Mouse (Mus musculus): ENCODE measurements at regions not wholly inside any gene's neighbourhood (a gene's known extent, or its start where the extent isn't known, plus 50 kb on each side); places are given as distances from the start of the nearest gene placed in this dataset.

GRCm38 (mm10) chr10:27927266-27927665, 147.4 kb upstream of the Ptprk start:
- Histone ChIP-seq H3K36me3 (no peaks in the 10 kb centered on the region), H3K4me1 (replicated peaks) (peaks cover 5% of the 10 kb centered on the region), H3K4me3 (no peak overlapping the region), H3K27me3 (no peaks in the 10 kb centered on the region), H3K9me3 (replicated peaks) (no peaks in the 10 kb centered on the region; the same call in 1 of the 2 replicates), H3K4me2 (no peak overlapping the region), H3K27ac (peak overlapping the region; percentile 8), H3K9ac (no peak overlapping the region)
- 30% methylated on average over 5 of the region's 5 CpGs for WGBS
- ATAC-seq (replicated peaks; ENCODE audit: insufficient number of reproducible peaks, insufficient read depth, low FRiP score, low read depth): no peak

- 73% methylated on average over 5 of the region's 5 CpGs for WGBS
Observed at GRCm38 (mm10) chr10:27942136-27942535, 132.5 kb upstream of the Ptprk start.

GRCm38 (mm10) chr10:27949127-27949526, 125.5 kb upstream of the Ptprk start:
- Histone ChIP-seq H3K27ac (no peak overlapping the region), H3K27me3 (no peaks in the 10 kb centered on the region), H3K4me2 (no peak overlapping the region), H3K4me1 (replicated peaks) (no peaks in the 10 kb centered on the region), H3K9ac (no peak overlapping the region), H3K4me3 (no peak overlapping the region), H3K36me3 (no peaks in the 10 kb centered on the region), H3K9me3 (replicated peaks) (no peaks in the 10 kb centered on the region)
- no peak for ATAC-seq (replicated peaks; ENCODE audit: insufficient number of reproducible peaks, insufficient read depth, low FRiP score, low read depth)
- 92% methylated on average over 1 of the region's 1 CpGs for WGBS

More at GRCm38 (mm10) chr10:27942136-27942535, 132.5 kb upstream of the Ptprk start:
- no peak overlapping the region for H3K9ac ChIP-seq
- H3K27me3 ChIP-seq: no peaks in the 10 kb centered on the region
- 0 out of 2 replicates have a peak, but pooled peaks cover 2% of the 10 kb centered on the region for H3K4me1 ChIP-seq (replicated peaks)
- H3K4me3 ChIP-seq: no peak overlapping the region
- no peak overlapping the region for H3K4me2 ChIP-seq
- ATAC-seq (replicated peaks; ENCODE audit: insufficient number of reproducible peaks, insufficient read depth, low FRiP score, low read depth): no peak
- H3K27ac ChIP-seq: no peak overlapping the region
- H3K9me3 ChIP-seq (replicated peaks): no peaks in the 10 kb centered on the region
- H3K36me3 ChIP-seq: no peaks in the 10 kb centered on the region

- Histone ChIP-seq H3K4me3 (no peak overlapping the region), H3K27me3 (no peaks in the 10 kb centered on the region), H3K9me3 (replicated peaks) (no peaks in the 10 kb centered on the region), H3K4me2 (no peak overlapping the region), H3K36me3 (no peaks in the 10 kb centered on the region), H3K9ac (no peak overlapping the region), H3K27ac (no peak overlapping the region), H3K4me1 (replicated peaks) (no peaks in the 10 kb centered on the region)
- WGBS: 93% methylated on average over 1 of the region's 1 CpGs
- no peak for ATAC-seq (replicated peaks; ENCODE audit: insufficient number of reproducible peaks, insufficient read depth, low FRiP score, low read depth)
Observed at GRCm38 (mm10) chr10:27968202-27968601, 106.4 kb upstream of the Ptprk start.

GRCm38 (mm10) chr10:27984047-27984446, 90.6 kb upstream of the Ptprk start:
- no peak overlapping the region for H3K4me3 ChIP-seq
- no peak overlapping the region for H3K27ac ChIP-seq
- WGBS: 90% methylated on average over 4 of the region's 4 CpGs
- no peaks in the 10 kb centered on the region for H3K9me3 ChIP-seq (replicated peaks)
- no peak for ATAC-seq (replicated peaks; ENCODE audit: insufficient number of reproducible peaks, insufficient read depth, low FRiP score, low read depth)
- peaks cover 16% of the 10 kb centered on the region for H3K4me1 ChIP-seq (replicated peaks)
- no peak overlapping the region for H3K4me2 ChIP-seq
- H3K9ac ChIP-seq: no peak overlapping the region
- no peaks in the 10 kb centered on the region for H3K36me3 ChIP-seq
- no peaks in the 10 kb centered on the region for H3K27me3 ChIP-seq

- WGBS: 72% methylated on average over 1 of the region's 1 CpGs
- Histone ChIP-seq H3K36me3 (no peaks in the 10 kb centered on the region), H3K4me1 (replicated peaks) (peaks cover 19% of the 10 kb centered on the region), H3K27ac (no peak overlapping the region), H3K27me3 (no peaks in the 10 kb centered on the region), H3K4me3 (no peak overlapping the region), H3K9ac (no peak overlapping the region), H3K9me3 (replicated peaks) (no peaks in the 10 kb centered on the region), H3K4me2 (no peak overlapping the region)
- no peak for ATAC-seq (replicated peaks; ENCODE audit: insufficient number of reproducible peaks, insufficient read depth, low FRiP score, low read depth)
Observed at GRCm38 (mm10) chr10:27985068-27985467, 89.6 kb upstream of the Ptprk start.

- Histone ChIP-seq H3K27ac (no peak overlapping the region), H3K9ac (no peak overlapping the region), H3K4me3 (no peak overlapping the region), H3K4me1 (replicated peaks) (peaks cover 25% of the 10 kb centered on the region), H3K36me3 (no peaks in the 10 kb centered on the region), H3K9me3 (replicated peaks) (no peaks in the 10 kb centered on the region), H3K27me3 (no peaks in the 10 kb centered on the region), H3K4me2 (no peak overlapping the region)
- 77% methylated on average over 5 of the region's 5 CpGs for WGBS
- no peak for ATAC-seq (replicated peaks; ENCODE audit: insufficient number of reproducible peaks, insufficient read depth, low FRiP score, low read depth)
Observed at GRCm38 (mm10) chr10:27987026-27987425, 87.6 kb upstream of the Ptprk start.

GRCm38 (mm10) chr10:27988066-27988465, 86.6 kb upstream of the Ptprk start:
- Histone ChIP-seq H3K27ac (0 out of 2 replicates have a peak overlapping the region, but pooled peaks have one; percentile 20), H3K9ac (no peak overlapping the region), H3K4me1 (replicated peaks) (peaks cover 23% of the 10 kb centered on the region), H3K4me3 (no peak overlapping the region), H3K27me3 (no peaks in the 10 kb centered on the region), H3K36me3 (no peaks in the 10 kb centered on the region), H3K9me3 (replicated peaks) (no peaks in the 10 kb centered on the region), H3K4me2 (no peak overlapping the region)
- ATAC-seq (replicated peaks; ENCODE audit: insufficient number of reproducible peaks, insufficient read depth, low FRiP score, low read depth): no peak
- WGBS: 39% methylated on average over 3 of the region's 3 CpGs

- Histone ChIP-seq H3K27ac (peak overlapping the region; percentile 68), H3K36me3 (no peaks in the 10 kb centered on the region), H3K9me3 (replicated peaks) (no peaks in the 10 kb centered on the region), H3K4me3 (no peak overlapping the region), H3K4me2 (peak overlapping the region; percentile 32), H3K4me1 (replicated peaks) (peaks cover 23% of the 10 kb centered on the region), H3K9ac (no peak overlapping the region), H3K27me3 (no peaks in the 10 kb centered on the region)
- ATAC-seq (replicated peaks; ENCODE audit: insufficient number of reproducible peaks, insufficient read depth, low FRiP score, low read depth): no peak
- WGBS: 53% methylated on average over 11 of the region's 11 CpGs
Observed at GRCm38 (mm10) chr10:27990359-27991056, 84.1 kb upstream of the Ptprk start.

- Histone ChIP-seq H3K27me3 (no peaks in the 10 kb centered on the region), H3K4me1 (replicated peaks) (peaks cover 23% of the 10 kb centered on the region), H3K27ac (peak overlapping the region; percentile 68; the same call in 1 of the 2 replicates), H3K9me3 (replicated peaks) (no peaks in the 10 kb centered on the region), H3K36me3 (no peaks in the 10 kb centered on the region), H3K9ac (no peak overlapping the region), H3K4me3 (no peak overlapping the region), H3K4me2 (no peak overlapping the region)
- ATAC-seq (replicated peaks; ENCODE audit: insufficient number of reproducible peaks, insufficient read depth, low FRiP score, low read depth): no peak
- 60% methylated on average over 3 of the region's 3 CpGs for WGBS
Observed at GRCm38 (mm10) chr10:27991057-27991365, 83.6 kb upstream of the Ptprk start.

- no peak for ATAC-seq (replicated peaks; ENCODE audit: insufficient number of reproducible peaks, insufficient read depth, low FRiP score, low read depth)
- Histone ChIP-seq H3K4me3 (no peak overlapping the region), H3K9ac (no peak overlapping the region), H3K36me3 (no peaks in the 10 kb centered on the region), H3K9me3 (replicated peaks) (no peaks in the 10 kb centered on the region), H3K27ac (no peak overlapping the region), H3K27me3 (no peaks in the 10 kb centered on the region), H3K4me1 (replicated peaks) (peaks cover 9% of the 10 kb centered on the region; the same call in 1 of the 2 replicates), H3K4me2 (no peak overlapping the region)
- WGBS: 73% methylated on average over 2 of the region's 2 CpGs
Observed at GRCm38 (mm10) chr10:27994376-27995034, 80.1 kb upstream of the Ptprk start.

GRCm38 (mm10) chr10:27995035-27995399, 79.6 kb upstream of the Ptprk start:
- Histone ChIP-seq H3K9ac (no peak overlapping the region), H3K4me3 (no peak overlapping the region), H3K9me3 (replicated peaks) (no peaks in the 10 kb centered on the region), H3K36me3 (no peaks in the 10 kb centered on the region), H3K4me2 (no peak overlapping the region), H3K27ac (no peak overlapping the region), H3K27me3 (no peaks in the 10 kb centered on the region), H3K4me1 (replicated peaks) (peaks cover 6% of the 10 kb centered on the region; the same call in 1 of the 2 replicates)
- 85% methylated on average over 1 of the region's 1 CpGs for WGBS
- ATAC-seq (replicated peaks; ENCODE audit: insufficient number of reproducible peaks, insufficient read depth, low FRiP score, low read depth): no peak

All from heart, embryonic 15.5 days (tissue).